Mouse (Mus musculus) spleen, adult 2 months (tissue): ENCODE results near the gene Cxcr1. TPM values are rescaled to one million over a fixed set of nuclear protein-coding genes. Genes with fewer than 3 reads are reported as not detected.
"Not testable (repeated sequence)": the region's sequence is repeated elsewhere in the genome, so short reads cannot be mapped to it uniquely, and the experiment has no call there.

Source experiments
- DNase-seq, 2 experiments: peaks; one replicate each; pipeline versions ENCODE4 v3.0.0 to v3.0.0-alpha.2; 2012 to 2021; ENCODE audit warnings: low spot score in 2 of 2, low read depth in 1 of 2
- H3K27ac ChIP-seq: fragments of 200-500 bp; 2 replicates; pipeline ENCODE4 v1.5.1; 2012; ENCODE audit warnings: low read length, inconsistent platforms; ENCODE audit not compliant: insufficient read depth
- H3K27me3 ChIP-seq: fragments of 200-500 bp; 2 replicates; pipeline ENCODE4 v1.6.1; 2012; ENCODE audit warnings: mild to moderate bottlenecking, moderate library complexity, low read length, inconsistent platforms; ENCODE audit not compliant: control insufficient read depth, insufficient read depth
- H3K36me3 ChIP-seq: fragments of 200-500 bp; 2 replicates; pipeline ENCODE4 v1.6.1; 2012; ENCODE audit warnings: mild to moderate bottlenecking, low read length, inconsistent platforms; ENCODE audit not compliant: control insufficient read depth, insufficient read depth
- H3K4me1 ChIP-seq: fragments of 200-500 bp; 2 replicates; pipeline ENCODE4 v1.6.1; 2011; ENCODE audit warnings: inconsistent platforms; ENCODE audit not compliant: control insufficient read depth, insufficient read depth, insufficient read length
- H3K4me3 ChIP-seq: fragments of 200-500 bp; 2 replicates; pipeline ENCODE4 v1.5.1; 2011; ENCODE audit warnings: mild to moderate bottlenecking, inconsistent platforms; ENCODE audit not compliant: insufficient read depth, insufficient read length; ENCODE audit errors: extremely low read depth
- CTCF ChIP-seq: fragments of 200-500 bp; IDR thresholded peaks from 2 replicates; pipeline ENCODE4 v1.5.1; 2011; ENCODE audit warnings: mild to moderate bottlenecking, inconsistent platforms; ENCODE audit not compliant: insufficient read depth, insufficient read length, insufficient replicate concordance; ENCODE audit errors: extremely low read depth
- POLR2A ChIP-seq: fragments of 200-500 bp; IDR thresholded peaks from 2 replicates; pipeline ENCODE4 v1.6.1; 2011; ENCODE audit warnings: low read depth, low read length, inconsistent platforms
- WGBS: fragments of 180-500 bp; shearing (Covaris S2); methylation state at CpG from one replicate; pipeline ENCODE4 v1.1.7; 2018; 5-methylcytosine and 5-hydroxymethylcytosine counted together
- polyA plus RNA-seq: library from polyadenylated mRNA; depleted of rRNA; stranded (reverse); fragments of >200 nt; gene quantifications from 2 replicates; pipeline ENCODE4 v1.2.3, GENCODE M21; 2012

Cxcr1 gene
- polyA plus RNA-seq, 1 experiment, result 0.27 TPM

DNA sequence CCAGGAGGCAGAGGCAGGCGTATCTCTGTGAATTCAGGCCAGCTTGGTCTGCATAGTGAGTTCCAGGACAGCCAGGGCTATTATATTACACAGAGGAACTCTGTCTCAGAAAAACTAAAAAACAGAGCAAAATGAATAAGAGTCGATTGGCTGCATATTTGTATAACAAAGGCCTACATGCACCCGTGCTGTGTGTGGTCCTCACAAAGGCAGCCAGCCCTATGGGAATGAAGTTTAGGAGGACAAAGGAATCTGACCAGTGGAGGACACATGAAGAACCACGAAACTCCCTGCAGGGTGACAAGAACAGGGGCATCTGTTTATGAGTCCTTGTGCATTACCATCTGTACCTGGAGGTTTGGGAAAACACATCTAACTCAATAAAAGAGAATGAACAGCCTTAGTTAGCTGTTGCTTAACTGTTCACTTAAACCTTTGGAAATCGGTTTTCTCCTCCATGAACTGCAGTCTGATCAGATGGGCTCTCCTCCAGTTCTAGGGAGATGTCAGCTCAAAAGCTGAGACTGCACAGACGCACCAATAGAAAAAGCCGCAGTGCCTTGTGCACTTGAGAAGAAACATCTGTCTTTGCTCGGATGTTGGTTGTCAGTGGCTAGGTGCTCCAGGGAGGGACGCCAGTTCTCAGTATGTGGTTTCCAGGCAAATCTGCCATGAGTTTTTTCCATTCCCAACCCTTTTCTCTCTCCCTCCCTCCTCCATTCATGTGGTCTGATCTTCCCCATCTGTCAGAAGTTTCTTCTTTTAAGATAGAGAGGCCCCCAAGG, 14.6 kb downstream of the Cxcr1 start:
- H3K4me1 ChIP-seq, result no peaks in the 10 kb centered on the region
- DNase-seq, result no peak
- no peak overlapping the region for H3K27ac ChIP-seq
- TF ChIP-seq CTCF (no peak), POLR2A (no peak)
- H3K36me3 ChIP-seq, result no peaks in the 10 kb centered on the region
- WGBS, result 46% methylated on average over 9 of the region's 9 CpGs
- no peaks in the 10 kb centered on the region for H3K27me3 ChIP-seq
- no peak overlapping the region for H3K4me3 ChIP-seq

DNA sequence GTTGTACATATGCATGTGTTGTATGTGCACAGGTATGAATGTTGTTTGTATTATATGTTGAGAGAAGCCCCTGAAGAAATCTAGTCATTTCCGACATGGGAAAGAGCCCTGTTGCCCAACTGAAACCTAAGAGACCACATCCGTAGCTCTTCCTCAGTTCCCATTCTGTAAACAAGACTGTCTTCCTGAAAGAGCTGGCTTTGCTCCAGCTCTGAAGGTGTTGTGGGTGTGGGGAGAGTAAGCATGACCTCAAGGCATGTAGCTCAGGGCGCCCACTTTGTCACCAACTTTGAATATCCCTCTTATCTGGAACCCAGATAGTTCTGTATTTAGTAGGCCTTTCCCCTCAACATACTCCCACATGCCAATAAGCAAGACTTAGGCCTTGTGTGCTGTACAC, 15.8 kb downstream of the Cxcr1 start:
- no peaks in the 10 kb centered on the region for H3K27me3 ChIP-seq
- TF ChIP-seq CTCF (no peak), POLR2A (no peak)
- no peak overlapping the region for H3K4me3 ChIP-seq
- H3K27ac ChIP-seq, result no peak overlapping the region
- H3K4me1 ChIP-seq, result no peaks in the 10 kb centered on the region
- no peak for DNase-seq
- 33% methylated on average over 3 of the region's 3 CpGs for WGBS
- no peaks in the 10 kb centered on the region for H3K36me3 ChIP-seq

- no peak for TF ChIP-seq CTCF
- no peak for TF ChIP-seq POLR2A
- no peak for DNase-seq
- Histone ChIP-seq H3K36me3 (no peaks in the 10 kb centered on the region), H3K4me1 (no peaks in the 10 kb centered on the region), H3K27me3 (no peaks in the 10 kb centered on the region), H3K4me3 (no peak overlapping the region), H3K27ac (no peak overlapping the region)
- 88% methylated on average over 4 of the region's 4 CpGs for WGBS
These were observed 18.7 kb downstream of the Cxcr1 start for GRCm38 (mm10) chr1:74175731-74176130.

DNA sequence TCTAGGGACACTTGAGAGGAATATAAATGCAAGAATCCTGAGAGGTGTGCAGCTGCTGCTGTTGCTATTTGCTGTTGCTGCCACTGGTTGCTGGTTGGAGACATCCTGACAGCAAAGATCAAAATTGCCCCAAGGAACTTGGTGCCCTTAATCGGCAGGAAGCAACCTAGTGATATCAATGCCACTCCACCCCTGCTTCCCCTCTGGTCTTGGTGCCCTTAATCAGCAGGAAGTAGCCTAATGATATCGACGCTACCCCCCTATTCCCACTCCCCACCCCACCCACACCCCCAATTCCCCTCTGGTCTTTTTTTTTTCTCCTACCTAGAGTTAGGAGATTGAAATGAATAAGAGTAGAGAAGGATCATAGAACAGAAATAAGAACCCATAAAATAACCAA, 21.7 kb downstream of the Cxcr1 start:
- no peaks in the 10 kb centered on the region for H3K36me3 ChIP-seq
- H3K4me3 ChIP-seq, result no peak overlapping the region
- 24% methylated on average over 3 of the region's 3 CpGs for WGBS
- no peak overlapping the region for H3K27ac ChIP-seq
- TF ChIP-seq POLR2A (no peak), CTCF (no peak)
- H3K4me1 ChIP-seq, result no peaks in the 10 kb centered on the region
- H3K27me3 ChIP-seq, result no peaks in the 10 kb centered on the region
- DNase-seq, result no peak

DNA sequence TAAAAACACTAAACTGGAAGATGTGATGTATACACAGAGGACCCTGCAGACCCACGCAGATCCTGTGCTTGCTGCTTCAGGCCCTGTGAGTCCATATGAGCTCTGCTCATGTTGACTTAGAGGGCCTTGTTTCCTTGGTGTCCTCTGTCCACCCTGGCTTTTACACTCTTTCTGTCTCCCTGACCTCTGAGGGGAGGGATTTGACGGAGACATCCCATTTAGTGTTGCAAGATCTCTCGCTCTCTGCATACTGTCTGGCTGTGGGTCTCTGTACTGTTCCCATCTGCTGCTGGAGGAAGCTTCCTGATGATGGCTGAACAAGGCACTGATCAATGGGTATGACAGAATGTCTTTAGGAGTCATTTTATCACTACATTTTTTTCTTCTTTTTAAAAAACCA, 24.7 kb downstream of the Cxcr1 start:
- no peak for DNase-seq
- no peaks in the 10 kb centered on the region for H3K36me3 ChIP-seq
- no peak overlapping the region for H3K27ac ChIP-seq
- H3K4me1 ChIP-seq, result no peaks in the 10 kb centered on the region
- no peaks in the 10 kb centered on the region for H3K27me3 ChIP-seq
- 93% methylated on average over 3 of the region's 3 CpGs for WGBS
- TF ChIP-seq POLR2A (no peak), CTCF (no peak)
- H3K4me3 ChIP-seq, result no peak overlapping the region

DNA sequence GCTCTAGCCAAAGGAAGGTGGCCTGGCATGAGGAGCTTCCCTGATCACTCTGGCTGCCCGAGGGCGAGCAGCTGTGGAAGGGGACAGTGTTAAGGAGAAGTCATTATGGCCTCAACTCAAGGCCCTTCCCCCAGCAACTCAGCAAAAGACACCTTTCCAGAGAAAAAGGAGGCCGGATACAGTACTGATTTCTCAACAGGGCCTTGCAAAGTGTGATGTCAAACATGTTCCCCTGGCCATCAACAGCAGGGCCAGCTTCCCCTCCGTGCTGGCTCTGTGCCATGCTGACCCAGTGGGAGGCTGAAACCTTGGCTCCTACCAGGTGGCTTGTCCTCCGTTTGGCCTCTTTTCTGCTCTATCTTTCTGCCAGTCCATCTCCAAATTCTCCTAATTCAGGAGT, 27.3 kb downstream of the Cxcr1 start:
- no peak overlapping the region for H3K27ac ChIP-seq
- no peak for DNase-seq

GRCm38 (mm10) chr1:74160036-74160435, 34.4 kb downstream of the Cxcr1 start:
- no peak for DNase-seq
- H3K27ac ChIP-seq, result no peak overlapping the region
- no peaks in the 10 kb centered on the region for H3K4me1 ChIP-seq
- no peak overlapping the region for H3K4me3 ChIP-seq
- H3K27me3 ChIP-seq, result no peaks in the 10 kb centered on the region
- TF ChIP-seq POLR2A (no peak), CTCF (no peak)
- 68% methylated on average over 2 of the region's 2 CpGs for WGBS
- H3K36me3 ChIP-seq, result no peaks in the 10 kb centered on the region

More for the DNA sequence above, 27.3 kb downstream of the Cxcr1 start:
- Histone ChIP-seq H3K4me3 (no peak overlapping the region), H3K4me1 (no peaks in the 10 kb centered on the region), H3K36me3 (no peaks in the 10 kb centered on the region), H3K27me3 (no peaks in the 10 kb centered on the region)
- TF ChIP-seq CTCF, result no peak
- no peak for TF ChIP-seq POLR2A
- WGBS, result 84% methylated on average over 5 of the region's 5 CpGs

DNA sequence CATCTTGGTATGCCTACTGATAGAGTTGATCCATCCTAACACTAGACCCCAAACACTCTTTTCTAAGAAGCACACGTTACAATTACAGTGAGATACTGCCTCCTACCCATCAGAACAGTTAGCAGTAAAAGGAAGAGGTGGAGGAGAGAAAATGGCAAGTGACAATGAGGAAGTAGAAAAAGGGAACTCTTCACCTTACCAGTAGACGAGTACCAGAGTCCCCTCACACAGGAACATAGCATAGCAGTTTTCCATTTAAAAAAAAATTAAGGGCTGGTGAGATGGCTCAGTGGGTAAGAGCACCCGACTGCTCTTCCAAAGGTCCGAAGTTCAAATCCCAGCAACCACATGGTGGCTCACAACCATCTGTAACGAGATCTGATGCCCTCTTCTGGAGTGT, 34.8 kb downstream of the Cxcr1 start:
- H3K4me3 ChIP-seq, DNase-seq, H3K27ac ChIP-seq, H3K27me3 ChIP-seq, H3K36me3 ChIP-seq, H3K4me1 ChIP-seq: not testable (repeated sequence)
- WGBS, result 33% methylated on average over 5 of the region's 5 CpGs
